Mouse (Mus musculus): ENCODE data around the gene Abce1. TPM values are rescaled to one million over a fixed set of nuclear protein-coding genes. Genes with fewer than 3 reads are reported as not detected.

Abce1 gene
- polyA plus RNA-seq (2016; fragmentation: Nextera tagmentation; extraction: Ambion mirVana): 98.3 and 109 TPM in 2 replicates

DNA sequence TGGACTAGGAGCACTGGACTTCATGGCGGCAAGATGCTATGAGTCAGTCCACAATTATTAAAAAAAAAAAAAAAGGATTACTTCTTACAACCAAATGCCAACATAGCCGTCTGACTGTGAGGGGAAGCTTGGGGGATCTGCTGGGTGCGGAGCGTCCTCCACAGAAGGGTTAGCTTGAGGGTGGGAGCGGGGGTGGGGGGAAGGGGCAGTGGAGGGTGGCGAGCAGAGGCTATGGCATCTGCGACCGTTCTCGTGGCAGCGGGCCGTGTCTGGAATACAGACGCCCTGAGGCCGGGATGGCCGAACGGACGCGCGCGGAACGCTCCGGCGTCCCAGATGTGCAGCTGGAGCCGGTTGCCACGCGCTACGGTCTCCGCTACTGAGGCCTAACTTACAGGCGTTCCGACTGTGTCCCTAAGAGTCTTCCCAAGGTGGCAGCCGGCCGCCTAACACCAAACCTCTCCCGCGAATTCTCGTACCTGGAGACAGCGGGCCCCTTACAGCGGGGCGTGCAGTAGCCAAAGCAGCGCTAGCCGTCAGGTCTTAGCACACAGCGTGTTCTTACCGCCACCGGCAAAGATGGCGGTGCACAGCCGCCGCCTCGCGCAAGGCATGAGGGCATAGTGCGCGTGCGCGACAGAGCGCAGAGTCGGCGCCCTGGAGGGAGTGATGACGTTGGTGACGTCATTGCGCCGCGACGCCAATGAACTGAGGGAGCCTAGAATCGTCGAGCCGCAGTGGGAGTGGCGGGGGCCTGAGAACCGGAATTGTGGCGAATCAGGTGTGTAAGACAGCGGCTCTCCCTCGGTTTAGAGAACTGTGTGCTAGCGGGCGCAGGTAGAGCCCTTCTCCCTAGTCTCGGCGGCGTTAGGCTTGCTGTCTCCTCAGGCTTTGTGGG is at the start of gene Abce1, which contains the start of gene Anapc10:
TSS of gene Abce1 (minus strand) at position 677 of the 898 bp plus-strand sequence.
TSS of gene Anapc10 (plus strand) at position 757 of the 898 bp plus-strand sequence.
- peaks cover 7% of the 10 kb centered on the region; the same call in 1 of the 2 replicates for H3K4me1 ChIP-seq
- H3K36me3 ChIP-seq: peaks cover 24% of the 10 kb centered on the region
- no peaks in the 10 kb centered on the region for H3K27me3 ChIP-seq (replicated peaks)
- H3K4me2 ChIP-seq (replicated peaks): peak within 1 kb of the TSS; percentile 80
- peak within 1 kb of the TSS; percentile 88 for H3K4me3 ChIP-seq
- under 1% methylated on average over 73 of the region's 73 CpGs for WGBS
- peak; percentile 99 for ATAC-seq (ENCODE audit: low FRiP score, low read depth)
- no peaks in the 10 kb centered on the region for H3K9me3 ChIP-seq
- peak within 1 kb of the TSS; percentile 43 for H3K27ac ChIP-seq
- H3K9ac ChIP-seq: peak within 1 kb of the TSS; percentile 81

GRCm38 (mm10) chr8:79750305-79750704 is 38.8 kb upstream of the Abce1 start:
- 50% methylated on average over 2 of the region's 2 CpGs for WGBS
- Histone ChIP-seq H3K9ac (no peak overlapping the region), H3K9me3 (no peaks in the 10 kb centered on the region), H3K27ac (no peak overlapping the region), H3K27me3 (replicated peaks) (no peaks in the 10 kb centered on the region), H3K36me3 (0 out of 2 replicates have a peak, but pooled peaks cover 4% of the 10 kb centered on the region), H3K4me2 (replicated peaks) (no peak overlapping the region), H3K4me3 (no peak overlapping the region), H3K4me1 (no peaks in the 10 kb centered on the region)
- no peak for ATAC-seq (ENCODE audit: low FRiP score, low read depth)

- 60% methylated on average over 4 of the region's 4 CpGs for WGBS
- Histone ChIP-seq H3K27ac (no peak overlapping the region), H3K4me1 (no peaks in the 10 kb centered on the region), H3K9me3 (no peaks in the 10 kb centered on the region), H3K36me3 (0 out of 2 replicates have a peak, but pooled peaks cover 4% of the 10 kb centered on the region), H3K9ac (no peak overlapping the region), H3K4me2 (replicated peaks) (no peak overlapping the region), H3K27me3 (replicated peaks) (no peaks in the 10 kb centered on the region), H3K4me3 (no peak overlapping the region)
- ATAC-seq (ENCODE audit: low FRiP score, low read depth): no peak
These were observed 37.1 kb upstream of the Abce1 start for GRCm38 (mm10) chr8:79748591-79748990.

- Histone ChIP-seq H3K4me2 (replicated peaks) (no peak overlapping the region), H3K4me1 (no peaks in the 10 kb centered on the region), H3K27ac (no peak overlapping the region), H3K9me3 (no peaks in the 10 kb centered on the region), H3K4me3 (no peak overlapping the region), H3K27me3 (replicated peaks) (no peaks in the 10 kb centered on the region), H3K9ac (no peak overlapping the region), H3K36me3 (0 out of 2 replicates have a peak, but pooled peaks cover 4% of the 10 kb centered on the region)
- WGBS: 24% methylated on average over 2 of the region's 2 CpGs
- ATAC-seq (ENCODE audit: low FRiP score, low read depth): no peak
These were observed 36.6 kb upstream of the Abce1 start for GRCm38 (mm10) chr8:79748171-79748570.

DNA sequence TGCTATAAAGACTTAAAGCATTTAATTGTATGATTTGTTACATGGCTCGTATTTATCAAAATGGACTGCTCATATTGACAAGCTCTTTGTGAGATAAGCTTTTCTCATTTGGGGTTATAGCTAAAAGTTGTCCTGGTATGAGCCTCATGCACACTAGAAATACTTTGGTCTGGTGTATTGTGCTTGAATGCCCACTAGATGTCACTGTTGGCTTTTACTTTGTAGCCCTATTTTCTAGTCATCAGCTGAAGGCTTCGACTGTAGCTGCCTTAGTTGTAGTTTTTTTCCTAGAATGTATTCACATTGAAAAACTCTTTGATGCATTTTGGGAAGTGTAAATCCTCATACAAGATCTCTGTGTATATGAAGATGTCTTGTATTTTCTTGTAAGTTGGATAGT is 22.8 kb upstream of the Abce1 start:
- no peak overlapping the region for H3K9ac ChIP-seq
- no peaks in the 10 kb centered on the region for H3K9me3 ChIP-seq
- H3K36me3 ChIP-seq: peaks cover 12% of the 10 kb centered on the region
- no peak overlapping the region for H3K4me3 ChIP-seq
- no peak overlapping the region for H3K27ac ChIP-seq
- H3K4me1 ChIP-seq: no peaks in the 10 kb centered on the region
- ATAC-seq (ENCODE audit: low FRiP score, low read depth): peak; percentile 61; the same call in 1 of the 2 replicates
- H3K27me3 ChIP-seq (replicated peaks): no peaks in the 10 kb centered on the region
- WGBS: 25% methylated on average over 2 of the region's 2 CpGs
- H3K4me2 ChIP-seq (replicated peaks): no peak overlapping the region

- ATAC-seq (ENCODE audit: low FRiP score, low read depth): no peak
- no peak overlapping the region for H3K9ac ChIP-seq
- H3K36me3 ChIP-seq: peaks cover 15% of the 10 kb centered on the region
- no peaks in the 10 kb centered on the region for H3K27me3 ChIP-seq (replicated peaks)
- H3K4me2 ChIP-seq (replicated peaks): no peak overlapping the region
- no peaks in the 10 kb centered on the region for H3K9me3 ChIP-seq
- no peak overlapping the region for H3K27ac ChIP-seq
- WGBS: 98% methylated on average over 1 of the region's 1 CpGs
- H3K4me3 ChIP-seq: no peak overlapping the region
- H3K4me1 ChIP-seq: no peaks in the 10 kb centered on the region
These were observed 16.4 kb upstream of the Abce1 start for GRCm38 (mm10) chr8:79727900-79728299.

GRCm38 (mm10) chr8:79724589-79724988 is 13.0 kb upstream of the Abce1 start:
- H3K36me3 ChIP-seq: peaks cover 31% of the 10 kb centered on the region

GRCm38 (mm10) chr8:79723308-79723707 is 11.8 kb upstream of the Abce1 start:
- Histone ChIP-seq H3K36me3 (peaks cover 31% of the 10 kb centered on the region), H3K27me3 (replicated peaks) (no peaks in the 10 kb centered on the region), H3K4me3 (no peak overlapping the region), H3K4me2 (replicated peaks) (no peak overlapping the region), H3K9me3 (no peaks in the 10 kb centered on the region), H3K4me1 (no peaks in the 10 kb centered on the region), H3K27ac (no peak overlapping the region), H3K9ac (no peak overlapping the region)
- no peak for ATAC-seq (ENCODE audit: low FRiP score, low read depth)

More at GRCm38 (mm10) chr8:79724589-79724988, 13.0 kb upstream of the Abce1 start:
- Histone ChIP-seq H3K27me3 (replicated peaks) (no peaks in the 10 kb centered on the region), H3K9ac (no peak overlapping the region), H3K4me1 (no peaks in the 10 kb centered on the region), H3K4me3 (no peak overlapping the region), H3K9me3 (no peaks in the 10 kb centered on the region), H3K27ac (no peak overlapping the region), H3K4me2 (replicated peaks) (no peak overlapping the region)
- no peak for ATAC-seq (ENCODE audit: low FRiP score, low read depth)
- WGBS: 16% methylated on average over 3 of the region's 3 CpGs

DNA sequence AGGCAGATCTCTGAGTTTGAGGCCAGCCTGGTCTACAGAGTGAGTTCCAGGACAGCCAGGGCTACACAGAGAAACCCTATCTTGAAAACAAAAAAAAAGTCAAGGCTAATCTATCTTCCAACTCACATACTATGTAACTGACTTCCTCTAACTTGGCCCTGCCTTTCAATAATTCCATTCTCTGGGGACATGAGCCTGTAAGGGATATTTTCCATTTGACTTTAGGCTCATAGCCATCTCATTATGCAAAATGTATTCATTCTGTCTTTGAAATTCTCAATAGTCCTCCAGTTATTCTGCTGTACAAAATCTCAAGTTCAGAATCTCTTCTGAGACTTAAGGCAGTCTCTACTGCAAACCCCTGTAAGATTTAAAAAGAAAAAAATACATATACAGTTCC is 10.0 kb upstream of the Abce1 start:
- H3K4me2 ChIP-seq (replicated peaks): no peak overlapping the region
- peaks cover 39% of the 10 kb centered on the region for H3K36me3 ChIP-seq
- H3K9me3 ChIP-seq: no peaks in the 10 kb centered on the region
- H3K9ac ChIP-seq: no peak overlapping the region
- H3K4me3 ChIP-seq: no peak overlapping the region
- no peaks in the 10 kb centered on the region for H3K27me3 ChIP-seq (replicated peaks)
- ATAC-seq (ENCODE audit: low FRiP score, low read depth): no peak
- no peak overlapping the region for H3K27ac ChIP-seq
- H3K4me1 ChIP-seq: no peaks in the 10 kb centered on the region

- no peaks in the 10 kb centered on the region for H3K9me3 ChIP-seq
- no peak for ATAC-seq (ENCODE audit: low FRiP score, low read depth)
- no peaks in the 10 kb centered on the region for H3K27me3 ChIP-seq (replicated peaks)
- peaks cover 7% of the 10 kb centered on the region; the same call in 1 of the 2 replicates for H3K4me1 ChIP-seq
- no peak overlapping the region for H3K4me3 ChIP-seq
- peak overlapping the region; percentile 43 for H3K4me2 ChIP-seq (replicated peaks)
- peaks cover 24% of the 10 kb centered on the region; the same call in 1 of the 2 replicates for H3K36me3 ChIP-seq
- no peak overlapping the region for H3K27ac ChIP-seq
- 54% methylated on average over 5 of the region's 6 CpGs for WGBS
- 0 out of 2 replicates have a peak overlapping the region, but pooled peaks have one; percentile 26 for H3K9ac ChIP-seq
These were observed 1.1 kb upstream of the Abce1 start for GRCm38 (mm10) chr8:79712676-79713075.

DNA sequence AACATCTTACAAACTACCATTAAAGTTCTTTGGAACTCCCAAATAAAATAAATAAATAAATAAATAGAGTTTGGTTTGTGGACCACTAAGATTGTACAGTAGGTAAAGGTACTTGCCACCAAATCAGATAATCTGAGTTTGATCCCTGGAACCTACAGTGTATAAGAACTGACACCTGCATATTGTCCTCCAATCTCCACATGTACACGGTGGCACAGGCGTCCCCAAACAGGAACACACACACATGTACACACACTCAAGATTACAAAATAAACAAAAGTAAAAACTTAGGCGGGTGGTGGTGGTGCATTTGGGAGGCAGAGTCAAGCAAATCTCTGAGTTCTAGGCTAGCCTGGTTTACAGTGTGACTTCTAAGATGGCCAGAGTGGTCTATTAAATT is 4.9 kb downstream of the Abce1 start:
- Histone ChIP-seq H3K4me2 (replicated peaks) (no peak overlapping the region), H3K9me3 (no peaks in the 10 kb centered on the region), H3K27ac (no peak overlapping the region), H3K36me3 (peaks cover 46% of the 10 kb centered on the region), H3K4me3 (no peak overlapping the region), H3K9ac (no peak overlapping the region), H3K27me3 (replicated peaks) (no peaks in the 10 kb centered on the region), H3K4me1 (no peaks in the 10 kb centered on the region)
- WGBS: 96% methylated on average over 3 of the region's 3 CpGs
- no peak for ATAC-seq (ENCODE audit: low FRiP score, low read depth)

DNA sequence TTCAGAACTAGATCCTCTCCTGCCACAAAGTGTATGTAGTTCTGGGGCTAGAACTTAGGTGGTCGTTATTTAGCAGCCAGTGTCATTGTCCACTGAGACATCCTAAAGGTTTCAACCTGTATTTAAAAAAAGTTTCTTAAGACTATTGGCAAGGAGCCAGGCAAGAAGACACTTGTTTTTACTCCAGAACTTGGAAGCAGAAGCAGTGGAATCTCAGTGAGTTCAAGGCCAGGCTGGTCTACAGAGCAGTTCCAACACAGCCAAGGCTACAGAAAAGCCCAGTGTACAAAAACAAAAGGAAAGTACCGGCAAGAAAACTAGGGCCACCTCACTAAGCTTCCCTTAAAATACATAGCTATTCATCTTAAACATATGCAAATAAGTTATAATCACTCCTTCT is 19.0 kb downstream of the Abce1 start:
- no peak for ATAC-seq (ENCODE audit: low FRiP score, low read depth)
- H3K36me3 ChIP-seq: peaks cover 64% of the 10 kb centered on the region
- WGBS: 89% methylated on average over 2 of the region's 2 CpGs
- H3K27ac ChIP-seq: no peak overlapping the region
- H3K27me3 ChIP-seq (replicated peaks): no peaks in the 10 kb centered on the region
- no peaks in the 10 kb centered on the region for H3K9me3 ChIP-seq
- no peak overlapping the region for H3K4me3 ChIP-seq
- no peak overlapping the region for H3K4me2 ChIP-seq (replicated peaks)
- H3K4me1 ChIP-seq: no peaks in the 10 kb centered on the region
- H3K9ac ChIP-seq: no peak overlapping the region

Measured in neural tube, embryonic 12.5 days (tissue).